Mouse (Mus musculus) kidney, postnatal 0 days (tissue): ENCODE measurements at regions not wholly inside any gene's neighbourhood (a gene's known extent, or its start where the extent isn't known, plus 50 kb on each side); places are given as distances from the start of the nearest gene placed in this dataset.
A peak's percentile ranks its signal among the peaks of the same experiment; 100 is the strongest.

Experiments used
- ATAC-seq: fragments of 200-750 bp; cut with Nextera tagmentation; replicated peaks from 2 replicates; pipeline ENCODE4 v1.8.0; 2017; ENCODE audit warnings: low read depth, moderate number of reproducible peaks, moderate TSS enrichment, moderate library complexity; ENCODE audit not compliant: low FRiP score
- DNase-seq: peaks from one replicate; pipeline ENCODE4 v3.0.0-alpha.2; 2016; ENCODE audit warnings: low spot score
- H3K27ac ChIP-seq: fragments of 300-500 bp; sonication (generic); 2 replicates; pipeline ENCODE4 v1.5.1; 2014; ENCODE audit warnings: mild to moderate bottlenecking
- H3K27me3 ChIP-seq: fragments of 300-500 bp; sonication (generic); 2 replicates; pipeline ENCODE4 v1.6.1; 2014; ENCODE audit warnings: low read length, mixed read lengths; ENCODE audit not compliant: insufficient read depth
- H3K36me3 ChIP-seq: fragments of 300-500 bp; sonication (generic); 2 replicates; pipeline ENCODE4 v1.6.1; 2014; ENCODE audit warnings: low read length, mixed read lengths; ENCODE audit not compliant: insufficient read depth
- H3K4me1 ChIP-seq: fragments of 300-500 bp; sonication (generic); replicated peaks from 2 replicates; pipeline ENCODE4 v1.6.1; 2014; ENCODE audit warnings: antibody characterized with exemption, low read length, mixed read lengths; ENCODE audit not compliant: insufficient read depth
- H3K4me2 ChIP-seq: fragments of 300-500 bp; sonication (generic); 2 replicates; pipeline ENCODE4 v1.6.1; 2014; ENCODE audit warnings: mild to moderate bottlenecking, low read length, moderate library complexity, mixed read lengths
- H3K4me3 ChIP-seq: fragments of 300-500 bp; sonication (generic); replicated peaks from 2 replicates; pipeline ENCODE4 v1.5.1; 2014; ENCODE audit warnings: low read depth, low read length
- H3K9ac ChIP-seq: fragments of 300-500 bp; sonication (generic); 2 replicates; pipeline ENCODE4 v1.6.1; 2014; ENCODE audit warnings: low read depth, low read length
- H3K9me3 ChIP-seq: fragments of 300-500 bp; sonication (generic); replicated peaks from 2 replicates; pipeline ENCODE4 v1.6.1; 2016; ENCODE audit warnings: low read length, inconsistent platforms, mixed read lengths
- CTCF ChIP-seq: IDR thresholded peaks from 2 replicates; pipeline ENCODE4 v1.5.1; 2016; ENCODE audit warnings: antibody characterized with exemption, low read depth, mild to moderate bottlenecking, moderate library complexity
- WGBS: fragments of 180-500 bp; shearing (Covaris S2); extraction: QIAGEN DNeasy Blood & Tissue Kit; methylation state at CpG from one replicate; pipeline ENCODE4 v1.1.7; 2014; 5-methylcytosine and 5-hydroxymethylcytosine counted together

GRCm38 (mm10) chr15:37133916-37134315, 126.3 kb upstream of the Zfp706 start:
- peak; percentile 78 for TF ChIP-seq CTCF
- H3K36me3 ChIP-seq, result no peaks in the 10 kb centered on the region
- 40% methylated on average over 5 of the region's 5 CpGs for WGBS
- no peaks in the 10 kb centered on the region for H3K27me3 ChIP-seq
- no peak overlapping the region for H3K9ac ChIP-seq
- H3K27ac ChIP-seq, result no peak overlapping the region
- no peaks in the 10 kb centered on the region for H3K9me3 ChIP-seq
- ATAC-seq, result no peak
- H3K4me1 ChIP-seq, result peaks cover 4% of the 10 kb centered on the region; the same call in 1 of the 2 replicates
- H3K4me3 ChIP-seq, result no peak overlapping the region
- DNase-seq, result peak; percentile 55
- no peak overlapping the region for H3K4me2 ChIP-seq

- Histone ChIP-seq H3K4me3 (no peak overlapping the region), H3K27me3 (no peaks in the 10 kb centered on the region), H3K27ac (no peak overlapping the region), H3K4me1 (no peaks in the 10 kb centered on the region), H3K9me3 (no peaks in the 10 kb centered on the region), H3K4me2 (no peak overlapping the region), H3K36me3 (no peaks in the 10 kb centered on the region), H3K9ac (no peak overlapping the region)
- ATAC-seq, result no peak
- no peak for DNase-seq
- WGBS, result 68% methylated on average over 7 of the region's 7 CpGs
- no peak for TF ChIP-seq CTCF
These were observed 120.1 kb upstream of the Zfp706 start for GRCm38 (mm10) chr15:37127681-37128080.

GRCm38 (mm10) chr15:37127170-37127569, 119.6 kb upstream of the Zfp706 start:
- H3K27me3 ChIP-seq, result no peaks in the 10 kb centered on the region
- no peaks in the 10 kb centered on the region for H3K9me3 ChIP-seq
- H3K4me3 ChIP-seq, result no peak overlapping the region
- no peaks in the 10 kb centered on the region for H3K4me1 ChIP-seq
- no peak overlapping the region for H3K9ac ChIP-seq
- no peak overlapping the region for H3K4me2 ChIP-seq
- 93% methylated on average over 4 of the region's 4 CpGs for WGBS
- ATAC-seq, result no peak
- no peaks in the 10 kb centered on the region for H3K36me3 ChIP-seq
- no peak for TF ChIP-seq CTCF
- no peak for DNase-seq
- H3K27ac ChIP-seq, result no peak overlapping the region

GRCm38 (mm10) chr15:37125823-37126222, 118.2 kb upstream of the Zfp706 start:
- DNase-seq (no peak), ATAC-seq (no peak)
- no peaks in the 10 kb centered on the region for H3K9me3 ChIP-seq
- no peaks in the 10 kb centered on the region for H3K27me3 ChIP-seq
- no peak for TF ChIP-seq CTCF
- WGBS, result 85% methylated on average over 4 of the region's 4 CpGs
- no peaks in the 10 kb centered on the region for H3K36me3 ChIP-seq
- no peak overlapping the region for H3K4me2 ChIP-seq
- H3K4me1 ChIP-seq, result no peaks in the 10 kb centered on the region
- no peak overlapping the region for H3K27ac ChIP-seq
- no peak overlapping the region for H3K9ac ChIP-seq
- no peak overlapping the region for H3K4me3 ChIP-seq

GRCm38 (mm10) chr15:37124951-37125350, 117.4 kb upstream of the Zfp706 start:
- Histone ChIP-seq H3K27me3 (no peaks in the 10 kb centered on the region), H3K9ac (no peak overlapping the region), H3K4me2 (no peak overlapping the region), H3K4me3 (no peak overlapping the region), H3K9me3 (no peaks in the 10 kb centered on the region), H3K27ac (no peak overlapping the region), H3K36me3 (no peaks in the 10 kb centered on the region), H3K4me1 (no peaks in the 10 kb centered on the region)
- 76% methylated on average over 2 of the region's 2 CpGs for WGBS
- ATAC-seq (no peak), DNase-seq (no peak)
- no peak for TF ChIP-seq CTCF

- Histone ChIP-seq H3K4me1 (no peaks in the 10 kb centered on the region), H3K36me3 (no peaks in the 10 kb centered on the region), H3K4me3 (no peak overlapping the region), H3K27me3 (no peaks in the 10 kb centered on the region), H3K9ac (no peak overlapping the region), H3K9me3 (no peaks in the 10 kb centered on the region), H3K27ac (no peak overlapping the region), H3K4me2 (no peak overlapping the region)
- no peak for DNase-seq
- no peak for ATAC-seq
- 61% methylated on average over 7 of the region's 7 CpGs for WGBS
- TF ChIP-seq CTCF, result no peak
These were observed 116.7 kb upstream of the Zfp706 start for GRCm38 (mm10) chr15:37124299-37124698.

GRCm38 (mm10) chr15:37120381-37120780, 112.8 kb upstream of the Zfp706 start:
- peak; percentile 98 for TF ChIP-seq CTCF
- DNase-seq (peak; percentile 86), ATAC-seq (peak; percentile 87)
- Histone ChIP-seq H3K36me3 (no peaks in the 10 kb centered on the region), H3K4me2 (no peak overlapping the region), H3K4me3 (no peak overlapping the region), H3K27ac (no peak overlapping the region), H3K4me1 (no peaks in the 10 kb centered on the region), H3K27me3 (no peaks in the 10 kb centered on the region), H3K9ac (no peak overlapping the region), H3K9me3 (no peaks in the 10 kb centered on the region)
- WGBS, result 13% methylated on average over 6 of the region's 6 CpGs
